Mouse (Mus musculus): ENCODE results near the gene Qrfp.

GRCm38 (mm10) chr2:31770781-31771441 lies 39.5 kb downstream of the Qrfp start:
- TF ChIP-seq CTCF (conservative IDR thresholded peaks at IDR 0.05; ENCODE audit: low read length) (no peak), POU5F1 (IDR thresholded peaks at IDR 0.05; ENCODE audit: borderline replicate concordance, low read length) (no peak), NANOG (IDR thresholded peaks at IDR 0.05; ENCODE audit: borderline replicate concordance, low read length) (no peak)

Measured in E14TG2a.4 (cell line).